Mouse (Mus musculus) MEL (cell line): ENCODE data around the gene P4ha2. TPM values are rescaled to one million over a fixed set of nuclear protein-coding genes. Genes with fewer than 3 reads are reported as not detected.

Experiments used
- DNase-seq: peaks from one replicate; pipeline ENCODE4 v3.0.0; 2011; ENCODE audit warnings: low read depth, low spot score
- H3K27ac ChIP-seq: 2 replicates; pipeline ENCODE4 v1.5.1; 2012; ENCODE audit warnings: low read depth, mild to moderate bottlenecking, control low read depth, low read length, moderate library complexity; ENCODE audit not compliant: control insufficient read depth
- H3K27me3 ChIP-seq, 2 experiments: fragments of 150-350 bp in 1 of 2; sonication (generic) in 1 of 2; 2 replicates each; pipeline ENCODE4 v1.6.1; 2012; ENCODE audit warnings: low read length in 2 of 2, mild to moderate bottlenecking in 2 of 2, improper control_type of control experiment in 1 of 2, moderate library complexity in 1 of 2; ENCODE audit not compliant: insufficient read depth in 2 of 2, control insufficient read depth in 1 of 2
- H3K36me3 ChIP-seq, 2 experiments: 2 replicates each; pipeline ENCODE4 v1.6.1; 2012 to 2014; ENCODE audit warnings: low read length in 2 of 2, improper control_type of control experiment in 1 of 2, inconsistent platforms in 1 of 2, mild to moderate bottlenecking in 1 of 2; ENCODE audit not compliant: insufficient read depth in 2 of 2, control insufficient read depth in 1 of 2
- H3K4me1 ChIP-seq, 2 experiments: fragments of 150-350 bp in 1 of 2; sonication (generic) in 1 of 2; 2 replicates each; pipeline ENCODE4 v1.6.1; 2012; ENCODE audit warnings: low read length in 2 of 2, improper control_type of control experiment in 1 of 2, mild to moderate bottlenecking in 1 of 2; ENCODE audit not compliant: insufficient read depth in 2 of 2, control insufficient read depth in 1 of 2
- H3K4me3 ChIP-seq, 2 experiments: fragments of 150-350 bp in 1 of 2; sonication (generic) in 1 of 2; 2 replicates each; pipeline ENCODE4 v1.5.1; 2012; ENCODE audit warnings: low read depth in 2 of 2, low read length in 2 of 2, mild to moderate bottlenecking in 2 of 2, moderate library complexity in 2 of 2, control low read depth in 1 of 2, improper control_type of control experiment in 1 of 2; ENCODE audit not compliant: control insufficient read depth in 1 of 2, insufficient read depth in 1 of 2
- H3K79me2 ChIP-seq: 2 replicates; pipeline ENCODE4 v1.6.1; 2012; ENCODE audit warnings: mild to moderate bottlenecking, low read length, moderate library complexity; ENCODE audit not compliant: control insufficient read depth, poor library complexity, insufficient read depth
- H3K9ac ChIP-seq: 2 replicates; pipeline ENCODE4 v1.6.1; 2012; ENCODE audit warnings: low read depth, mild to moderate bottlenecking, control low read depth, low read length, moderate library complexity; ENCODE audit not compliant: control insufficient read depth, poor library complexity, severe bottlenecking
- H3K9me3 ChIP-seq: fragments of 150-350 bp; sonication (generic); replicated peaks from 2 replicates; pipeline ENCODE4 v1.6.1; 2012; ENCODE audit warnings: mild to moderate bottlenecking, low read length, improper control_type of control experiment, moderate library complexity; ENCODE audit not compliant: insufficient read depth
- BHLHE40 ChIP-seq: IDR thresholded peaks from 2 replicates; pipeline ENCODE4 v1.6.1; 2012; ENCODE audit warnings: low read depth, mild to moderate bottlenecking, inconsistent platforms, low read length, improper control_type of control experiment, borderline replicate concordance
- EP300 ChIP-seq, 2 experiments: IDR thresholded peaks; 2 replicates each; pipeline ENCODE4 v1.6.1; 2011; ENCODE audit warnings: improper control_type of control experiment in 2 of 2, low read length in 2 of 2, low read depth in 1 of 2, mild to moderate bottlenecking in 1 of 2
- GATA1 ChIP-seq: IDR thresholded peaks from 2 replicates; pipeline ENCODE4 v1.6.1; 2011; ENCODE audit warnings: low read depth, low read length, improper control_type of control experiment
- KAT2A ChIP-seq: conservative IDR thresholded peaks from 2 replicates; pipeline ENCODE4 v1.6.1; 2012; ENCODE audit warnings: low read depth, low read length, improper control_type of control experiment, inconsistent platforms
- MAZ ChIP-seq: IDR thresholded peaks from 2 replicates; pipeline ENCODE4 v1.6.1; 2012; ENCODE audit warnings: low read depth, mild to moderate bottlenecking, inconsistent platforms, low read length, improper control_type of control experiment
- MXI1 ChIP-seq: IDR thresholded peaks from 2 replicates; pipeline ENCODE4 v1.6.1; 2011; ENCODE audit warnings: mild to moderate bottlenecking, low read depth, low read length, improper control_type of control experiment
- NELFE ChIP-seq: IDR thresholded peaks from 2 replicates; pipeline ENCODE4 v1.6.1; 2011; ENCODE audit warnings: low read depth, low read length, improper control_type of control experiment
- POLR2A ChIP-seq, 2 experiments: IDR thresholded peaks; 2 replicates each; pipeline ENCODE4 v1.6.1; 2011 to 2012; ENCODE audit warnings: low read length in 2 of 2, mild to moderate bottlenecking in 2 of 2, control low read depth in 1 of 2, improper control_type of control experiment in 1 of 2, low read depth in 1 of 2, moderate library complexity in 1 of 2; ENCODE audit not compliant: control insufficient read depth in 1 of 2, insufficient read depth in 1 of 2, poor library complexity in 1 of 2
- RCOR1 ChIP-seq: IDR thresholded peaks from 2 replicates; pipeline ENCODE4 v1.6.1; 2012; ENCODE audit warnings: low read depth, mild to moderate bottlenecking, inconsistent platforms, low read length, improper control_type of control experiment
- TAL1 ChIP-seq: IDR thresholded peaks from 2 replicates; pipeline ENCODE4 v1.6.1; 2012; ENCODE audit warnings: mild to moderate bottlenecking, inconsistent platforms, low read length, moderate library complexity, mixed read lengths
- TBP ChIP-seq: IDR thresholded peaks from 2 replicates; pipeline ENCODE4 v1.8.0; 2011; ENCODE audit warnings: low read depth, low read length, improper control_type of control experiment
- TCF12 ChIP-seq: IDR thresholded peaks from 2 replicates; pipeline ENCODE4 v1.6.1; 2014; ENCODE audit warnings: low read depth, mild to moderate bottlenecking, inconsistent platforms, low read length, improper control_type of control experiment, moderate library complexity
- USF1 ChIP-seq: IDR thresholded peaks from 2 replicates; pipeline ENCODE4 v1.6.1; 2014; ENCODE audit warnings: low read depth, mild to moderate bottlenecking, inconsistent platforms, low read length, improper control_type of control experiment, moderate library complexity
- USF2 ChIP-seq, 2 experiments: IDR thresholded peaks; 2 replicates each; pipeline ENCODE4 v1.6.1; 2011 to 2012; ENCODE audit warnings: improper control_type of control experiment in 2 of 2, low read length in 2 of 2, borderline replicate concordance in 1 of 2, inconsistent platforms in 1 of 2, low read depth in 1 of 2, mild to moderate bottlenecking in 1 of 2; ENCODE audit not compliant: insufficient read depth in 1 of 2
- ZC3H11A ChIP-seq: IDR thresholded peaks from 2 replicates; pipeline ENCODE4 v1.6.1; 2012; ENCODE audit warnings: low read depth, mild to moderate bottlenecking, inconsistent platforms, low read length, improper control_type of control experiment
- ZKSCAN1 ChIP-seq: IDR thresholded peaks from 2 replicates; pipeline ENCODE4 v1.6.1; 2012; ENCODE audit warnings: low read depth, mild to moderate bottlenecking, inconsistent platforms, low read length, improper control_type of control experiment, moderate library complexity
- polyA plus RNA-seq, 2 experiments: library from polyadenylated mRNA; stranded (reverse) in 1 of 2; unstranded in 1 of 2; fragments of >175 nt in 1 of 2; fragments of >200 nt in 1 of 2; gene quantifications; 2 replicates each; pipeline versions ENCODE4 v1.2.1 to v1.2.4; 2012; ENCODE audit warnings: low replicate concordance in 2 of 2, low read depth in 1 of 2; ENCODE audit not compliant: insufficient read length in 2 of 2, insufficient read depth in 1 of 2, missing spikeins in 1 of 2
- total RNA-seq: library from RNA; depleted of rRNA; stranded (reverse); fragments of 300-350 nt; gene quantifications from 2 replicates; pipeline ENCODE4 v1.2.3, GENCODE M21; 2012

The P4ha2 gene
- total and polyA plus RNA-seq, 3 experiments: 18.6 to 57.8 TPM; not detected in 1

GRCm38 (mm10) chr11:54108894-54109293 lies 9.0 kb downstream of the P4ha2 start:
- H3K79me2 ChIP-seq: no peaks in the 10 kb centered on the region
- TF ChIP-seq RCOR1 (no peak), EP300 (IDR thresholded peaks at IDR 0.05; ENCODE audit: low read depth in 1 of 2, low read length in 2 of 2) (no peak), MXI1 (no peak), USF1 (no peak), GATA1 (no peak), TCF12 (no peak), MAZ (no peak), NELFE (no peak), USF2 (IDR thresholded peaks at IDR 0.05; ENCODE audit: borderline replicate concordance in 1 of 2, insufficient read depth in 1 of 2, low read depth in 1 of 2, low read length in 2 of 2) (no peak), TBP (no peak)
- no peak overlapping the region for H3K9ac ChIP-seq
- no peak overlapping the region for H3K4me3 ChIP-seq
- no peak for DNase-seq
- H3K27me3 ChIP-seq: no peaks in the 10 kb centered on the region
- no peak overlapping the region for H3K27ac ChIP-seq
- no peaks in the 10 kb centered on the region for H3K9me3 ChIP-seq
- peaks cover 0 to 2% of the 10 kb centered on the region in 2 experiments; a peak in 2 of 4 replicates for H3K36me3 ChIP-seq
- H3K4me1 ChIP-seq: no peaks in the 10 kb centered on the region

DNA sequence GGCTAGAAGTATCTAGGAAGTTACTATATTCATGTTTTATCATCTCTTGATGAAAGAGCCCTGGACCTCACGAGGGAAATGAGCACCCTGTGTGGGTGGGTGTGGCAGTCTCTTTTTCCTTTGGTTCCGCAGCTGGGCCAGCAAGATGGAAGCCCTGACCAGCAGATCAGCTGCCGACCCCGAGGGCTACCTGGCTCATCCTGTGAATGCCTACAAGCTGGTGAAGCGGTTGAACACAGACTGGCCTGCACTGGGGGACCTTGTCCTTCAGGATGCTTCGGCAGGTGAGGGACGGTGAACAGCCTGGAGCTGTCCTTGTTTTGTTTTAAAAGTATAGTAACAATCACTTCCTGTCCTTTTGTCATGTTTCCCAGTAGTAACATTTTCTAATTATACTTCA lies 11.4 kb downstream of the P4ha2 start:
- H3K4me1 ChIP-seq: no peaks in the 10 kb centered on the region
- no peak for DNase-seq
- no peak overlapping the region for H3K4me3 ChIP-seq
- peaks cover 0 to 2% of the 10 kb centered on the region in 2 experiments; a peak in 2 of 4 replicates for H3K36me3 ChIP-seq
- no peaks in the 10 kb centered on the region for H3K9me3 ChIP-seq
- no peaks in the 10 kb centered on the region for H3K79me2 ChIP-seq
- H3K27ac ChIP-seq: no peak overlapping the region
- H3K27me3 ChIP-seq: no peaks in the 10 kb centered on the region
- H3K9ac ChIP-seq: no peak overlapping the region
- TF ChIP-seq ZC3H11A (no peak), BHLHE40 (no peak), ZKSCAN1 (no peak), POLR2A (IDR thresholded peaks at IDR 0.05; ENCODE audit: control insufficient read depth in 1 of 2, insufficient read depth in 1 of 2, low read depth in 1 of 2, low read length in 2 of 2, poor library complexity in 1 of 2) (no peak), TAL1 (no peak), KAT2A (no peak)
- TF ChIP-seq, all 39 proteins: peak for 0
